Mouse (Mus musculus): ENCODE measurements around the gene Gm7030. TPM values are rescaled to one million over a fixed set of nuclear protein-coding genes. Genes with fewer than 3 reads are reported as not detected.
"Not testable (repeated sequence)": the region's sequence is repeated elsewhere in the genome, so short reads cannot be mapped to it uniquely, and the experiment has no call there.

The Gm7030 gene
- polyA plus RNA-seq, 1 experiment from 2014 or later: not detected

DNA sequence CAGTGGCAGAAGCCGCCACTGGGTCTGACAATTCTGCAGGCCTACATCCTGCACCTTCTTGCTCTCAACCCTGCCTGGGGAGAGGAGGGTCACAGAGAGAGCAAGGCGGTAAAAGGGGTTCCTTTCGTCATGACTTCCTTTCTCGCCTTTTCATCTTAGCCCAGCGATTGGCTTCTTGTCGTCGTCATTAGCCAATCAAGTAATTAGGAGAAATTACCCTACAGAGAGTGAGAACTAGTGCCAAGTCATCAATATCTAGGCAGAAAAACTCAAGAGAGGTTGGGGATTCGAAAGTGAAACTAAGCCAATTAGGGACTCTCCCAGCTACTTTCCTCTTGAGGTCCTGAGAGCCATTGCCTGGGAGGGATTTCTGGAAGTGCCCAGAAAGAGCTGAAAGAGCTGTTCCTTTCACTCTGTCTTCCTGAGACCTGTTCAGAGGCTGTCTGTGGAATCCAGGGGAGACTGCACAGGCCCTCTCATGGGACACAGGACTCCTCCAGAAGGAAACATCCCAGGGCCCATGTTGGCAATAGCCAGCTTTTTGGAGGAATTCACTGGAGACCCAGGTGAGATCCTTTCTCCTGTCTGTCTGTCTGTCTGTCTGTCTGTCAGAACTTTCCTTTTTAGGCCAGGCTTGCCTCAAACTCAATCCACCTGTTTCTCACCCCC lies 7.7 kb downstream of the Gm7030 start, which contains the start of gene Gm19684:
Gene Gm19684 (plus strand): TSS at position 327 of the 669 bp plus-strand sequence.
- H3K4me3 ChIP-seq; H3K9ac ChIP-seq; H3K4me1 ChIP-seq; ATAC-seq (replicated peaks); H3K36me3 ChIP-seq (replicated peaks); H3K27ac ChIP-seq; H3K9me3 ChIP-seq: not testable (repeated sequence)
- peak within 1 kb of the TSS; percentile 22 for H3K4me2 ChIP-seq
- WGBS: 10% methylated on average over 8 of the region's 8 CpGs
- H3K27me3 ChIP-seq (replicated peaks): peaks cover 25% of the 10 kb centered on the region

DNA sequence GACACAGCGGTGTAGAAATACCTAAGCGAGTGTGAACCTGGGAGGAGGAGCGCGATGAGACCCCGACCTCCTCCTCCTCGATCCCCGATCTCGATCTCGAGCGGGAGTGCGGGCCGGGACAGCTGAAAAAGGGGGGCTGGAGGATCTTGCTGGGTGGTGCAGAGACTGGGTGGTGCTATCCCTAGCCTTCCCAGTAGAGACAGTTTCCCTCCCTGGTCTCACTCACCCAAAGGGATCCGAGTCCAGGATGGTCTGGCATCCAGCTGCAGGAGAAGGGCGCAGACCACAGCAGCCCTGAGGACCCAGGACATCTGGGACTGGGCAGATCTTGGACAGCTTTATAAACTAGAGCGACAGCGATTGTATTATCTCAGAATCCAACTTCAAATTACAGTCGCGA lies 8.4 kb downstream of the Gm7030 start:
- H3K4me1 ChIP-seq; H3K9me3 ChIP-seq; H3K27ac ChIP-seq; H3K9ac ChIP-seq; H3K36me3 ChIP-seq (replicated peaks); H3K4me3 ChIP-seq; ATAC-seq (replicated peaks): not testable (repeated sequence)
- H3K27me3 ChIP-seq (replicated peaks): peaks cover 25% of the 10 kb centered on the region
- WGBS: 29% methylated on average over 18 of the region's 18 CpGs
- peak overlapping the region; percentile 22 for H3K4me2 ChIP-seq

DNA sequence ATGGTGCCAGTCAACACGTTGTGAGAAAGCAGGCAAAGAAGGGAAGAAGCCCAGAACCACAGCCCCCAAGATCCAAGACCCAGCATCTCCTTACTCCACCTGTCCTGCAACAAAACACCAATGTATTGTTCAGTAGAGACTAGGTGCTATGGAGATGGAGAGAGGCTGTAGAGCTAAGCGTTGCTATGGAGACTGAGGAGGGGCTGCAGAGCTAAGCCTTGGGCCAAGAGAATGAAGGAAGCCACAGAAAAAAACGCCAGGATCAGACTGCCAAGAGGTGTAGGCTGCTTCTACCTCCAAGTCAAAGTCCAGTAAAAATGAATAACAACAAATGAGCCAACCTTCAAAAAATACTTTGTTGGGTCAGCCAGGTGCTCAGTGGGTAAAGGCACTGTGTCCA lies 12.7 kb downstream of the Gm7030 start:
- H3K27ac ChIP-seq; H3K9me3 ChIP-seq; H3K9ac ChIP-seq; H3K4me2 ChIP-seq; ATAC-seq (replicated peaks); H3K4me3 ChIP-seq; H3K4me1 ChIP-seq; H3K36me3 ChIP-seq (replicated peaks): not testable (repeated sequence)
- H3K27me3 ChIP-seq (replicated peaks): peaks cover 20% of the 10 kb centered on the region
- WGBS: 19% methylated on average over 3 of the region's 3 CpGs

DNA sequence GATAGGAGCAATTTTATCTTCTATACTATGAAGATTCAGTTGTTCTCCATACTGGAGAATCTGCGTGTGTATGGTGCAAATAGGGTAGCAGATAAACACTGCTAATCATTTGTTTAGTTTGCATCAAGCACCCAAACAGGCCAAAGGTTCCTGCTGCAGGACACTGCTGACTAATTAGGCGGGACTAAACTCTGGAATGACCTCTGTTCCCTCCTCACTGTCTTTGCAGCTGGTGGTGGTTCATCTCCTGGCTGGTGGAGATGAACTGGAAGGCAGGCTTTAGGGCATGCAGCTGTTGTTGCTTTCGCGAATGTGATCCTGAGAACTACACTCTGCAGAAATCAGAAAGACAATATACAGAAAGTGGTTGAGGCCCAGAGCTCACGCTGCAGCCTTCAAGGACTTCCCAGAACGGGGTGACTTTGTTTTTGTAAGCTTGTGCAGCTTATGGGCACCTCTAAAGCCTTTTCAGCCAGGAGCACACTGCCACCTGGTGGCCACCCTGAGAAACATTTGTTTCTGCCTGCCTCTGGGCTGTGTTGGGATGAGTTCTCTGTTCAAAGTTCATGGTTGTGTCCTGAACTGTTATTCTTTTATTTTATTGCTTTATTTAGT lies 15.1 kb downstream of the Gm7030 start:
- not testable (repeated sequence) for H3K27ac ChIP-seq; H3K9me3 ChIP-seq; H3K9ac ChIP-seq; H3K4me2 ChIP-seq; H3K36me3 ChIP-seq (replicated peaks); H3K4me3 ChIP-seq; H3K4me1 ChIP-seq
- 19% methylated on average over 6 of the region's 6 CpGs for WGBS
- ATAC-seq (replicated peaks): peak; percentile 50
- peaks cover 20% of the 10 kb centered on the region for H3K27me3 ChIP-seq (replicated peaks)

DNA sequence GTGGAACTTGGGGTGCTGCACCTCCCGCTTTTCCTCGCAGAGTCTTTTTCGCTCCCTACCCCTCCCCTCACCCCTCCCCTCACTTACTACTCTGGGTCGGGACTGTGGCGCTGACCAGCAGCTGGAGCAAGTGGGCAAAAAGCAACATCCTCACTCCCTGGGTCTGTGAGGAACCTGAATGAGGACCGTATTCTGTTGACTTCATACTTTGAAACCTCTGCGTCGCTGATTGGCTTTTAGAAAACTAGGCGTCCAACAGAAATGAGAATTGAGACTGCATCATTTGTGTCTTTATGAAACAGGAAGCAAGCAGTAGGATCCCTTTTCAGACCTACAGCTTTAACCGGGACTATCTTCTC lies 17.7 kb downstream of the Gm7030 start:
- H3K4me3 ChIP-seq: peak overlapping the region; percentile 43
- H3K4me1 ChIP-seq; H3K36me3 ChIP-seq (replicated peaks); H3K9me3 ChIP-seq; H3K27ac ChIP-seq: not testable (repeated sequence)
- peaks cover 16% of the 10 kb centered on the region for H3K27me3 ChIP-seq (replicated peaks)
- H3K9ac ChIP-seq: peak overlapping the region; percentile 34
- WGBS: 2% methylated on average over 10 of the region's 10 CpGs
- H3K4me2 ChIP-seq: peak overlapping the region; percentile 95
- ATAC-seq (replicated peaks): peak; percentile 53

DNA sequence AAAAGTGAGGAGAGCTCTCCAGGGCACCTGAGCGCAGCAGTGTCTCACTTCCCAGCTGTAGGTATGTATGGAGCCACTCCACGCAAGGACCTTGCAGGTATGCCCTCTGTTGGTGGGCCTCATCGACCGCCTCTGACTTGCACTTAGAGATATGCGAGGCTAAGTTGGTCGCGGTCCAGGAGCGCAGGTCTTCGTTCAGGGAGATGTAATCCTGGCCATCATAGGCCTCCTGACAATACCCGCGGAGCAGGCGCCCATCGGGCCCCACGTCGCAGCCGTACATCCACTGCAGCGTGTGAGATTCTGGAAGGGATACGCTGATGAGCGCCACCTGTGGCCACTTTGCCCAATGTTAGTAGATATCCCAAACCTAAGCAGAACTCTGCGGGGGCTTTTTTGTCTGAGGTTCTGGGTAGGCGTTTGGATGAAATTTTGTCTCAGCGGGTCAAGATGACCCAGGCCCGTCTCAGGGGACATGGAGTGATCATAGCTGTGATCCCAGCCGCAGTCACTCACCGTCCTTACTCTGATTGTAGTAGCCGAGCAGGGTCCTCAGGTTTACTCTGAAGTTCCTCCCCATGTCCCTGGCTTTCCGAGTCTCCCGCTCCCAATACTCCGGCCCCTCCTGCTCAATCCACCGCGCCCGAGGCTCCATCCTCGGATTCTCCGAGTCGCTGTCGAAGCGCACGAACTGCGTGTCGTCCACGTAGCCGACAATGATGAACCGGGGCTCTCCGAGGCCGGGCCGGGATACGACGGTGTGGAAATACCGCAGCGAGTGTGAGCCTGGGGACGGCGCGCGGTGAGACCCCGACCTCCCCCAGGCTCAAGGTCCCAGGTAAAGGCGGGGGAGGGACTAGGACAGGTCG lies 18.4 kb downstream of the Gm7030 start:
- not testable (repeated sequence) for H3K36me3 ChIP-seq (replicated peaks); H3K9me3 ChIP-seq; H3K4me1 ChIP-seq; H3K27ac ChIP-seq
- Histone ChIP-seq H3K9ac (peak overlapping the region; percentile 34), H3K4me2 (peak overlapping the region; percentile 95), H3K4me3 (peak overlapping the region; percentile 43), H3K27me3 (replicated peaks) (peaks cover 16% of the 10 kb centered on the region)
- 1% methylated on average over 57 of the region's 57 CpGs for WGBS
- ATAC-seq (replicated peaks): peak; percentile 76

DNA sequence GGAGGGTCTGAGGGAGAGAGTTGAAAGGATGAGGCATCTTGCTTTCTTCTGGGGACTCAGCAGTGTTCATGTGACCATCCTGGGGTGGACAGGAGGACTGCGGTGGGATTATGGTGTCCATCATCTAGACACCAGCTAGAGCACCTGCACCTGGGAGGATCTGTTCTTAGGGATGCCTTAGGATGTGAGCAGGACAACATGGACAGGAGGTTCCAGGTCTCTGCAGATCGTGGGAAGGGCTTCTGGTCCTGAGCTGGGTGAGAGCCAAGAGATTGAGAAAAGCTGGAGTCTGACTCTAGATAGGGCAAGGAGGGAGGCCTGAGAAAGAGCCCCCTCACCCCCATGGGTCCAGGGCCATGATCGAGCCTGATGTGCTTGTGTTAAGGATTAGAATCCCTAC lies 19.1 kb downstream of the Gm7030 start:
- peaks cover 16% of the 10 kb centered on the region for H3K27me3 ChIP-seq (replicated peaks)
- H3K4me3 ChIP-seq; H3K4me2 ChIP-seq; H3K9ac ChIP-seq; ATAC-seq (replicated peaks); H3K4me1 ChIP-seq; H3K9me3 ChIP-seq; H3K27ac ChIP-seq; H3K36me3 ChIP-seq (replicated peaks): not testable (repeated sequence)
- 56% methylated on average over 3 of the region's 3 CpGs for WGBS

DNA sequence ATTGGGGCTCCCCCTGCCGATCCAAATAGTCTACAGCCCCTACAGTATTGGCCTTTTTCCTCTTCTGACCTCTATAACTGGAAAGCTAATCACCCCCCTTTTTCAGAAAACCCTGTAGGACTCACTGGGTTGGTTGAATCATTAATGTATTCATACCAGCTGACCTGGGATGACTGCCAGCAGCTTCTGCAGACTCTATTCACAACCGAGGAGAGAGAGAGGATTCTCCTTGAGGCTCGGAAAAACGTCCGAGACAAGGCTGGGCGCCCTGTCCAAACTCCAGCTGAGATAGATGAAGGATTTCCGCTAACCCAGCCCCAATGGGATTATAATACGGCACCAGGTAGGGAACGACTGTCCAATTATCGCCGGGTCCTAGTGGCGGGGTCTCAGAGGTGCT lies 27.1 kb downstream of the Gm7030 start:
- H3K36me3 ChIP-seq (replicated peaks); H3K4me3 ChIP-seq; H3K9ac ChIP-seq; H3K4me1 ChIP-seq; H3K9me3 ChIP-seq; H3K27me3 ChIP-seq (replicated peaks); H3K27ac ChIP-seq; H3K4me2 ChIP-seq; ATAC-seq (replicated peaks): not testable (repeated sequence)
- 75% methylated on average over 12 of the region's 12 CpGs for WGBS

DNA sequence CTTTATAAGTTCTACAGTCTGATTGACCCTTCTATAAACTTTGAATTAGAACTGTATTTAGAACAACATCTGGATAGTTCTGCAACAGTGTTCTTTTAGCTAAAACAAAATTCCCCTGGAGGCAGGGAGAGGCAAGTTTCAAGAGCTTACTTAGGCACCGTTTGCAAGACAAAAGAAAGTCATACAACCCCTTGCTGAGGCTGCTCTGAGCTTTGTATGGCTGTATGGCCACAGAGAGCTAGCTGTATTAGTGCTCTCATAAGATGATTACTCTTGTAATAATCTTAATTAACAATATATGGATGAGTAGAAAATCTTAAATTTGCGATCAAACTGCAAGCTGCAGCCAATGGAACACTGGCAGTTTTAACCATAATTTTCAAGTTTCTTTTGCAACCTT lies 29.6 kb downstream of the Gm7030 start:
- not testable (repeated sequence) for H3K9me3 ChIP-seq

DNA sequence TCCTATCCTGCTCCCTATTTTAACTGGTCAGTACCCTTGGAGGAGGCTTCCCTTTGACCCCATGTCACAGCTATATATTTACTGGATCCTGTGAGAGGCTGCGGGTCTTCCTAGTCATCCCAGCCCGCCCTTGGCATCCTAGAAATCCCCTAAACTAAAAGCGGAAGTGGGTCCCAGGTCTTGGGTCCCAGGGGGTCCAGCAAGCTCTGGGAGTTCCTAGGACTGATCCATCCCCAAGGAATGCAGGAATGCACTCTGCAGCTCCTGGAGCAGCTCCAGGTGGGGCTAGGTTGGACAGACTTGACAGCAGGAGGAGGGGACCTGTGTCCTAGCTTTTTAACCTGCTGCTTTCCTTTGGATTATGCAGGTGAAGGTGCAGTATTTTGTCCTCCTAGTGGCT lies 35.3 kb downstream of the Gm7030 start:
- no peaks in the 10 kb centered on the region for H3K27me3 ChIP-seq (replicated peaks)
- no peak overlapping the region for H3K4me2 ChIP-seq
- H3K27ac ChIP-seq: no peak overlapping the region
- H3K9me3 ChIP-seq: no peaks in the 10 kb centered on the region
- no peak for ATAC-seq (replicated peaks)
- 25% methylated on average over 3 of the region's 3 CpGs for WGBS
- no peaks in the 10 kb centered on the region for H3K4me1 ChIP-seq
- no peak overlapping the region for H3K4me3 ChIP-seq
- H3K9ac ChIP-seq: no peak overlapping the region
- no peaks in the 10 kb centered on the region for H3K36me3 ChIP-seq (replicated peaks)

More for the DNA sequence above, 29.6 kb downstream of the Gm7030 start:
- not testable (repeated sequence) for ATAC-seq (replicated peaks); H3K4me2 ChIP-seq; H3K36me3 ChIP-seq (replicated peaks); H3K27ac ChIP-seq; H3K9ac ChIP-seq; H3K4me1 ChIP-seq; H3K27me3 ChIP-seq (replicated peaks); H3K4me3 ChIP-seq
- WGBS: 39% methylated on average over 2 of the region's 2 CpGs

DNA sequence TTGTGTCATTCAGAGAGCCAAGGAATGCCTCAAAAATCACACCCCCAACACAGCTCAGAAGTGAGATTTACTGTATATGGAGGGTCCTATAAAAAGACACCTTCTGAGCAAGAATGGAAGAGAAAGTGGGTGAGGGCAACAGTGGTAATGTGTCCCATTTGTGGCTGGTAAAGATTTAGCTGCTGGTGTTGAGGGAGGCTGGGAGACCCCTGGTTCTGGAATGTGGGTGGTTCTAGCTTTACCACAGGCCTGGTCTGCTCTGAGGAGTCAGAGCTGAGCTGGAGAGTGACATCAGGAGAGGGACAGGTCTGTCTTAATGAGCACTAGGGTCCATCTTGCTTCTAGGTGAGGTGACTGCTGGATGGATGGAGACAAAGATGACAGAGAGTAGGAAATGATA lies 36.7 kb downstream of the Gm7030 start:
- not testable (repeated sequence) for H3K4me1 ChIP-seq; H3K4me3 ChIP-seq; H3K9me3 ChIP-seq; ATAC-seq (replicated peaks); H3K4me2 ChIP-seq; H3K27me3 ChIP-seq (replicated peaks); H3K27ac ChIP-seq; H3K9ac ChIP-seq; H3K36me3 ChIP-seq (replicated peaks)

DNA sequence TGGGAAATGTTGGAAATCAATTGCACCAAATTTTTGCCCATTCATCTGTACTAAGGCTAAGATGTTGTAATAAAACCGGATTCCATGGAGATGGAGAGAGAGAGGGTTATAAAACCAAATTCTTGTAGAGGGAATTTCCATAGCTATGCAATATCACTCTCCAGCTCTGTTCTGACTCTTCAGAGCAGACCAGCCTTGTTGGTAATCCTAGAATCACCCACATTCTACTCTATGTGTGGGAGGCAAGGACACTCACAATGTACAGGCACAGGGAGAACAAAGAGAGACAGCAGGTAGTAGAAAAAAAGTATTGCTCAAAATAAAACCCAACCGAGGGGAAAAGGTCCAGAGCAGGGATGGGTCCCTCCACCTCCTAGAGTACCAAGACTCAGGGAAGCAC lies 37.3 kb downstream of the Gm7030 start:
- H3K9me3 ChIP-seq; H3K4me1 ChIP-seq; H3K27ac ChIP-seq; H3K4me2 ChIP-seq; ATAC-seq (replicated peaks); H3K27me3 ChIP-seq (replicated peaks); H3K4me3 ChIP-seq; H3K36me3 ChIP-seq (replicated peaks); H3K9ac ChIP-seq: not testable (repeated sequence)
- no CpG with 5 or more reads among the region's 2 CpGs for WGBS

All from midbrain, embryonic 15.5 days (tissue).